Mouse (Mus musculus): ENCODE data around the gene Rxra.

Rxra gene

GRCm38 (mm10) chr2:27702904-27703666 is 26.8 kb downstream of the Rxra start:
- DNase-seq (ENCODE audit: low spot score in 2 of 2), result no peak

GRCm38 (mm10) chr2:27703852-27704640 is 27.8 kb downstream of the Rxra start:
- no peak for DNase-seq (ENCODE audit: low spot score in 2 of 2)

- no peak for DNase-seq (ENCODE audit: low spot score in 2 of 2)
Measured at GRCm38 (mm10) chr2:27704641-27705040, 28.4 kb downstream of the Rxra start.

- no peak for DNase-seq (ENCODE audit: low spot score in 2 of 2)
Measured at GRCm38 (mm10) chr2:27710871-27711382, 34.7 kb downstream of the Rxra start.

GRCm38 (mm10) chr2:27712626-27713025 is 36.4 kb downstream of the Rxra start:
- no peak for DNase-seq (ENCODE audit: low spot score in 2 of 2)

GRCm38 (mm10) chr2:27713378-27713777 is 37.1 kb downstream of the Rxra start:
- DNase-seq (ENCODE audit: low spot score in 2 of 2), result no peak

GRCm38 (mm10) chr2:27714131-27714530 is 37.9 kb downstream of the Rxra start:
- no peak for DNase-seq (ENCODE audit: low spot score in 2 of 2)

GRCm38 (mm10) chr2:27715221-27715620 is 39.0 kb downstream of the Rxra start:
- no peak for DNase-seq (ENCODE audit: low spot score in 2 of 2)

GRCm38 (mm10) chr2:27716339-27716738 is 40.1 kb downstream of the Rxra start:
- peak; percentile 30 to 36 for DNase-seq (ENCODE audit: low spot score in 2 of 2)

GRCm38 (mm10) chr2:27718191-27718590 is 42.0 kb downstream of the Rxra start:
- DNase-seq (ENCODE audit: low spot score in 2 of 2), result no peak

- DNase-seq (ENCODE audit: low spot score in 2 of 2), result no peak
Measured at GRCm38 (mm10) chr2:27719601-27720000, 43.4 kb downstream of the Rxra start.

GRCm38 (mm10) chr2:27721611-27722010 is 45.4 kb downstream of the Rxra start:
- DNase-seq (ENCODE audit: low spot score in 2 of 2), result no peak

GRCm38 (mm10) chr2:27724729-27725316 is 48.6 kb downstream of the Rxra start:
- DNase-seq (ENCODE audit: low spot score in 2 of 2), result no peak

- DNase-seq (ENCODE audit: low spot score in 2 of 2), result no peak
Measured at GRCm38 (mm10) chr2:27727994-27728854, 52.0 kb downstream of the Rxra start.

GRCm38 (mm10) chr2:27729009-27729408 is 52.8 kb downstream of the Rxra start:
- no peak for DNase-seq (ENCODE audit: low spot score in 2 of 2)

- no peak for DNase-seq (ENCODE audit: low spot score in 2 of 2)
Measured at GRCm38 (mm10) chr2:27730002-27730905, 54.0 kb downstream of the Rxra start.

- DNase-seq (ENCODE audit: low spot score in 2 of 2), result no peak
Measured at GRCm38 (mm10) chr2:27733021-27733420, 56.8 kb downstream of the Rxra start.

GRCm38 (mm10) chr2:27734328-27734727 is 58.1 kb downstream of the Rxra start:
- no peak for DNase-seq (ENCODE audit: low spot score in 2 of 2)

GRCm38 (mm10) chr2:27734800-27735199 is 58.6 kb downstream of the Rxra start:
- DNase-seq (ENCODE audit: low spot score in 2 of 2), result no peak

- no peak for DNase-seq (ENCODE audit: low spot score in 2 of 2)
Measured at GRCm38 (mm10) chr2:27736802-27737201, 60.6 kb downstream of the Rxra start.

Data from right cerebral cortex, postnatal 10 days (tissue).